Mouse (Mus musculus): ENCODE data around the gene Olfr518. TPM values are rescaled to one million over a fixed set of nuclear protein-coding genes. Genes with fewer than 3 reads are reported as not detected.
A peak's percentile ranks its signal among the peaks of the same experiment; 100 is the strongest.

Olfr518 gene
- not detected in 2 replicates for polyA plus RNA-seq (2014; fragmentation: Nextera tagmentation; extraction: Ambion mirVana)

DNA sequence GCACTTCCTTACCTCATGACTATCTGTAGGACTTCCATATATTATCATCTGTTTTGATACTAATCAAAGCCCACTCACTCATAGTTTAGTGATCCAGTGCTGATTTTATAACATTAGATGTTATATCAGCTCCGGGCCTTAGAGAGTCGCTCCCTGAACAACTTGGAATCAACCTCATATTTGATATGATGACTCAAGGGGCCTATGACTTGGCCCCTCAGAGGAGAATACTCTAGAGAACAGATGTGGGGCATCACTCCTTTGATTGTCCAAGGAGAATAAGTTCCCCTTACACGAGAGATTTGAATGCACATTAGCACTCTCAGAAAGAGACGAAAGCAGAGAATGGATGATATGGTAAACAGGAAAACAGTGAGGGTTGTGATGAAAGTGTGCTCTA lies at the start of gene Olfr518:
TSS of gene Olfr518 (minus strand) at position 101 of the 400 bp plus-strand sequence.
- no peak within 1 kb of the TSS for H3K9ac ChIP-seq (ENCODE audit: low read depth, low read length)
- WGBS (ENCODE audit: insufficient replicate concordance) = 74% methylated on average over 4 of the region's 4 CpGs
- no peaks in the 10 kb centered on the region for H3K27me3 ChIP-seq (ENCODE audit: control insufficient read depth, insufficient read depth, low read length)
- no peaks in the 10 kb centered on the region for H3K4me1 ChIP-seq (ENCODE audit: control insufficient read depth, insufficient read depth, low read length)
- H3K4me3 ChIP-seq (ENCODE audit: low read depth, low read length) = no peak within 1 kb of the TSS
- no peaks in the 10 kb centered on the region for H3K9me3 ChIP-seq (replicated peaks; ENCODE audit: control insufficient read depth, low read length)
- no peak for ATAC-seq (replicated peaks; ENCODE audit: insufficient number of reproducible peaks, low FRiP score, low TSS enrichment)
- H3K36me3 ChIP-seq (ENCODE audit: control insufficient read depth, insufficient read depth, low read length) = no peaks in the 10 kb centered on the region
- no peak within 1 kb of the TSS for H3K27ac ChIP-seq (ENCODE audit: low read depth, low read length)
- no peak within 1 kb of the TSS for H3K4me2 ChIP-seq

DNA sequence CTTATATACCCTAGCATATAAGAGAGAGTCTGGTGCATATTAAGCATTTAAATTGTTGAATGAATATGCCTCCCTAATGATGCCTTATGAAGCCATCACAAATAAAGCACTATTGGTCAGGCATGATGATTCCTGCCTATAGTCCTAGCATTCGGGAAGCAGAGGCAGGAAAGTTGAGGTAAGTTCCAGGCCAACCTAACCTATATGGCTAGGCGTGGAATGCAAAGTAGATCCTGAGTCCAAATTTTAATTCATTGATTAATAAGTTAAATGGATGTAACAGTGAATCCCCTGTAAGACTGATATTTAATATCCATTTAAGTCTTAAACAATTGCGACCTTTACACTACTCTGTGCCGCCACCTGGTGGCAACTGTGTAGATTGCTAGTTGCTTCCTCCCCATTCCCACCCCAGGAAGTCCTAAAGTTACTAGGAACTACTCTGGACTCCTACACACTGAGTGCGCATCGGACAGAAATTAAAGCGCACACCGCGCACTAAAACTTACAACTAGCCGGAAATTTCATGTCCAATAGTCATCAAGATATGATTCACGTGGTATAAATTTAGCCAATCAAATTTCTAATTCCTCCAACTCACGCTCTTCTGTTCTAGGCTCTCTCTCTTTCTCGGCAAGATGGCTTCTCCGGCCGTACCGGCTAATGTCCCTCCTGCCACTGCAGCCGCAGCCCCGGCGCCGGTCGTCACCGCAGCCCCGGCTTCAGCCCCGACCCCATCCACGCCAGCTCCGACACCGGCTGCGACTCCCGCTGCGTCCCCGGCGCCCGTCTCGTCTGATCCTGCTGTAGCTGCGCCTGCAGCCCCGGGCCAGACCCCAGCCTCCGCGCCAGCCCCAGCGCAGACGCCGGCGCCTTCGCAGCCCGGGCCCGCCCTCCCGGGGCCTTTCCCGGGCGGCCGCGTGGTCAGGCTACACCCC lies 49.3 kb upstream of the Olfr518 start, which contains the start of gene Eif3f:
TSS of gene Eif3f (plus strand) at position 624 of the 938 bp plus-strand sequence.
- Histone ChIP-seq H3K4me2 (peak within 1 kb of the TSS; percentile 92), H3K9me3 (replicated peaks; ENCODE audit: control insufficient read depth, low read length) (no peaks in the 10 kb centered on the region), H3K27ac (ENCODE audit: low read depth, low read length) (peak within 1 kb of the TSS; percentile 64), H3K36me3 (ENCODE audit: control insufficient read depth, insufficient read depth, low read length) (peaks cover 18% of the 10 kb centered on the region), H3K4me1 (ENCODE audit: control insufficient read depth, insufficient read depth, low read length) (peaks cover 8% of the 10 kb centered on the region), H3K4me3 (ENCODE audit: low read depth, low read length) (peak within 1 kb of the TSS; percentile 80), H3K27me3 (ENCODE audit: control insufficient read depth, insufficient read depth, low read length) (no peaks in the 10 kb centered on the region), H3K9ac (ENCODE audit: low read depth, low read length) (peak within 1 kb of the TSS; percentile 94)
- WGBS (ENCODE audit: insufficient replicate concordance) = 2% methylated on average over 50 of the region's 50 CpGs
- ATAC-seq (replicated peaks; ENCODE audit: insufficient number of reproducible peaks, low FRiP score, low TSS enrichment) = peak; percentile 96

DNA sequence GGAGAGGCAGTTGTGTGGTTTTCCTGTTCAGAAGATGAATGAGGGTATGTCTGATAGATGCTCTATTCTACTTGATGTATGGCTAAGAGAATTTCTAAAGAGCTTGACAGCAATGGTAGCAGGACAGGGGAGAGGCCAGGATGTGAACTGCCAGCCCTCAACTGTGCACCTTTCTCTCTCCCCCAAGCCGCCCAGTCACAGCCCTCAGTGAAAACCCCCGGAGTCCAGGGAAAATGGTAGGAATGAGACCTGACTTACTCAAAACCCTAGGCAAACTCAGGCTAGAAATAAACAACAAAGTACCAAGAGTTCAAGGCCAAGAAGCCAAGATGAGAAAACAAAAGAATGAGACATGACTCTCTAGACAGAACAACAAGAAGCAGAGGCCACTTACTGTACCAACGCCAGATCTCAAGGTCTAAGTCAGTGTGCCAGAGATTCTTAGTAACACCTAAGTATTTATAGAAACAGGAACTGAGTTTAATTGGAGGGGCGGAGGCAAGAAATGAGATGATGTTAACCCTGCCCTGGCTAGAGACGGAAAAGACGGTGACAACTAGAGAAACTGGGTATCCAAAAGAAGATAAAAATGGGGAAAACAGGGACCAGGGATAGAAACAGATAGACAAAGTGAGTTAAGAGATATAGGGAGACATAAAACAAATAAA lies 45.1 kb upstream of the Olfr518 start, which contains the start of gene Nlrp10:
TSS of gene Nlrp10 (minus strand) at position 453 of the 668 bp plus-strand sequence.
- ATAC-seq (replicated peaks; ENCODE audit: insufficient number of reproducible peaks, low FRiP score, low TSS enrichment) = no peak
- WGBS (ENCODE audit: insufficient replicate concordance) = 46% methylated on average over 6 of the region's 6 CpGs
- Histone ChIP-seq H3K27ac (ENCODE audit: low read depth, low read length) (no peak within 1 kb of the TSS), H3K4me3 (ENCODE audit: low read depth, low read length) (peak within 1 kb of the TSS; percentile 21; the same call in 1 of the 2 replicates), H3K27me3 (ENCODE audit: control insufficient read depth, insufficient read depth, low read length) (no peaks in the 10 kb centered on the region), H3K9me3 (replicated peaks; ENCODE audit: control insufficient read depth, low read length) (no peaks in the 10 kb centered on the region), H3K4me2 (peak within 1 kb of the TSS; percentile 47), H3K9ac (ENCODE audit: low read depth, low read length) (no peak within 1 kb of the TSS), H3K36me3 (ENCODE audit: control insufficient read depth, insufficient read depth, low read length) (no peaks in the 10 kb centered on the region), H3K4me1 (ENCODE audit: control insufficient read depth, insufficient read depth, low read length) (no peaks in the 10 kb centered on the region; the same call in 1 of the 2 replicates)

DNA sequence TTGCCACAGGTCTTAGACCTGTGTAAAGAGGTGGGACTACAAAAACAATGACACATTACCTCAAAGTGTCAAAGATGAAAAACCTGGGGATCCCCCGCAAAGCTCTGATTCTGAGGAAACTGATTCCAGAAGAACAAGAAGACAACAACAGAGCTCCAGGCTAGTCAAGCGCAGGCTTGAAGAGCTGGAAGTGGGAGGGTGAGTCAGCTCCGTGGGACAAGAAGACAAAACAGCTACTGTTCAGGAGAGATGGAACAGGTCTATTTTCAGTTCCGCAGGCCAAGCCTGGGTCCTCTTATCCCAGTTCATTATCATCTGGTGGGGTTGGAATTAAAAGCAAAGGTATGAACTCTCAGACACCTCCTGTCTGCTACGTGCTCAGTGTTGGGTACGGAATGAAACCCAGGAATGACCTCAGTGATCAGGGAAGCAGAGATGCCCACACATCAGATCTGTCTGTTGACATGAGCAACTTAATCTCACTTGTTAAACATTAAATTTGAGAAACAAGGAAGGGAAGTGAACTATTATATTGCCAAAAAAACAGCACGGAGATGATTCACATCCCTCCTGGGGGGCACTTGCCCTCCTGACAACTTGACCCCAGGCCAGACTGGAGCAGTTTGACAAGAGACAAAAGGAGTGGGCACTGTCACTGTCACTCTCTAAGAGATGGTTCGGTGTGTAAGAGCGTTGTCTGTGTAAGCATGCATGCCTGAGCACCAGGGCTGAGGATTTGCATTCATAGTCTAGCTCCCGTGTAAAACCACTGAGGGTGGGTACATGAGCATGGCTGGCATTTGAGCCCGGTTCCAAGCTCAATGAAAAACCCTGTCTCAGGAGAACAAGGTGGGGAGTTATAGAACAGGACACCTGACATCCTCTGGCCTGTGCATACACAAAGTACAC lies 43.7 kb upstream of the Olfr518 start:
- 68% methylated on average over 11 of the region's 11 CpGs for WGBS (ENCODE audit: insufficient replicate concordance)
- no peaks in the 10 kb centered on the region for H3K4me1 ChIP-seq (ENCODE audit: control insufficient read depth, insufficient read depth, low read length)
- no peaks in the 10 kb centered on the region for H3K9me3 ChIP-seq (replicated peaks; ENCODE audit: control insufficient read depth, low read length)
- no peaks in the 10 kb centered on the region for H3K36me3 ChIP-seq (ENCODE audit: control insufficient read depth, insufficient read depth, low read length)
- ATAC-seq (replicated peaks; ENCODE audit: insufficient number of reproducible peaks, low FRiP score, low TSS enrichment) = no peak
- H3K27me3 ChIP-seq (ENCODE audit: control insufficient read depth, insufficient read depth, low read length) = no peaks in the 10 kb centered on the region
- H3K9ac ChIP-seq (ENCODE audit: low read depth, low read length) = no peak overlapping the region
- no peak overlapping the region for H3K4me3 ChIP-seq (ENCODE audit: low read depth, low read length)
- H3K27ac ChIP-seq (ENCODE audit: low read depth, low read length) = no peak overlapping the region
- no peak overlapping the region; the same call in 1 of the 2 replicates for H3K4me2 ChIP-seq

DNA sequence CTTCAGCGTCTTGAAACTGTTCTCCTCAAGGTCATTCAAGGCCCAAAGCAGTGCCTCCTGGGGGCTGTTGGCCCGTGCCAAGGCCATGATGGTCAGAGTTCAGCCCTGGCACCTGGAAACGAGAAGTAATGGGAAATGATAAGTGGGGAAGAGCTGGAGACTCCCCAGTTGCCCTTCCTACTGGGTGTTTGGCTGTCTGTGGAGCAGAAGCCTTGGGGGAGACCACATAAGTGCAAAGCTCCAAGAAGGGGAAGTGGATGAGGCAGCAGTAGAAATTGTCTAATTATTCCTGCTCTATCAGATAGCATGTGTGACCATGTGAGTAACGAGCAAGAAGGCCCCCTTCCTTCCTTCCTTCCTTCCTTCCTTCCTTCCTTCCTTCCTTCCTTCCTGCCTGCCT lies 42.2 kb upstream of the Olfr518 start:
- no peaks in the 10 kb centered on the region for H3K4me1 ChIP-seq (ENCODE audit: control insufficient read depth, insufficient read depth, low read length)
- H3K9me3 ChIP-seq (replicated peaks; ENCODE audit: control insufficient read depth, low read length) = no peaks in the 10 kb centered on the region
- H3K36me3 ChIP-seq (ENCODE audit: control insufficient read depth, insufficient read depth, low read length) = no peaks in the 10 kb centered on the region
- no peak overlapping the region for H3K9ac ChIP-seq (ENCODE audit: low read depth, low read length)
- 54% methylated on average over 4 of the region's 4 CpGs for WGBS (ENCODE audit: insufficient replicate concordance)
- H3K4me3 ChIP-seq (ENCODE audit: low read depth, low read length) = no peak overlapping the region
- ATAC-seq (replicated peaks; ENCODE audit: insufficient number of reproducible peaks, low FRiP score, low TSS enrichment) = no peak
- H3K27ac ChIP-seq (ENCODE audit: low read depth, low read length) = no peak overlapping the region
- no peaks in the 10 kb centered on the region for H3K27me3 ChIP-seq (ENCODE audit: control insufficient read depth, insufficient read depth, low read length)
- no peak overlapping the region for H3K4me2 ChIP-seq

DNA sequence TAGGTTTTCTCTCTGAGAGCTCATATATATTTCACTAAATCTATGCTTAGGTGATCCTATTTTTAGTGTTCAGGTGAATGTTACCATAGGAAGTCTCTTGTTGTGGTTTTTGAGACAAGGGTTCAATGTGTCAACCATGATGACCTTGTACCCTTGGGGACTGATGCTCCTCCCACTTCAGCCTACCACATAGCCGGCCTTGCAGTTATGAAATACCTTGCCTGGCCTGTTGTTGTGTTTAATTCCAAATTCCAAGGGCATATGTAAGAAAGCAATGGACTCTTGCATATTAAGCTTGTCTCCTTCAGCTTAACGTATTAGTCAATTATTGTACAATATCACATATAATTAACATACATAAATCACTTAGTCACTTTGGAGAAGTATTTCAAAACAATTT lies 19.2 kb upstream of the Olfr518 start:
- 77% methylated on average over 2 of the region's 2 CpGs for WGBS (ENCODE audit: insufficient replicate concordance)
- Histone ChIP-seq H3K36me3 (ENCODE audit: control insufficient read depth, insufficient read depth, low read length) (no peaks in the 10 kb centered on the region), H3K4me1 (ENCODE audit: control insufficient read depth, insufficient read depth, low read length) (no peaks in the 10 kb centered on the region)

DNA sequence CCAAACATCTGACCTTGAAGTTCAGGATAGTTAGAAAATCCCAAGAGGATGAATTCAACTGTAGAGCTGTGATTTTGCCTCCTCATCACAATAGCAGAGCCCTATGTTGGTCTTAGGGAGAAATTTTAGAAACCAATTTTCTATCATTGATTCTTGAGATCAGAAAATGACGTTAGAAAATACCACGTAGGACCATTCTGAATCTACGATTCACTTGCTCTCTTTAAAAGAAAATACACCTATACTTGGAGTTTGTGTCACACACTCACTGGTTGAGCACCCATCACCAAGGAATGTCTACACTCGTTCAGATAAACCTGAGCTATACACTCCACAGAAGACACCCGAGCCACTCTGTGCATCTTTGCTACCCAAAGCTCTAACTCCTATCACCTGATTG lies 9.5 kb upstream of the Olfr518 start, which contains the start of gene Olfr519:
TSS of gene Olfr519 (minus strand) at position 101 of the 400 bp plus-strand sequence.
- Histone ChIP-seq H3K27ac (ENCODE audit: low read depth, low read length) (no peak within 1 kb of the TSS), H3K4me2 (no peak within 1 kb of the TSS), H3K36me3 (ENCODE audit: control insufficient read depth, insufficient read depth, low read length) (no peaks in the 10 kb centered on the region), H3K9ac (ENCODE audit: low read depth, low read length) (no peak within 1 kb of the TSS), H3K27me3 (ENCODE audit: control insufficient read depth, insufficient read depth, low read length) (no peaks in the 10 kb centered on the region), H3K9me3 (replicated peaks; ENCODE audit: control insufficient read depth, low read length) (no peaks in the 10 kb centered on the region), H3K4me1 (ENCODE audit: control insufficient read depth, insufficient read depth, low read length) (no peaks in the 10 kb centered on the region), H3K4me3 (ENCODE audit: low read depth, low read length) (no peak within 1 kb of the TSS)
- no peak for ATAC-seq (replicated peaks; ENCODE audit: insufficient number of reproducible peaks, low FRiP score, low TSS enrichment)
- WGBS (ENCODE audit: insufficient replicate concordance) = 77% methylated on average over 5 of the region's 5 CpGs

More for the DNA sequence above, 19.2 kb upstream of the Olfr518 start:
- H3K4me2 ChIP-seq = no peak overlapping the region
- no peak overlapping the region for H3K9ac ChIP-seq (ENCODE audit: low read depth, low read length)
- H3K27me3 ChIP-seq (ENCODE audit: control insufficient read depth, insufficient read depth, low read length) = no peaks in the 10 kb centered on the region
- ATAC-seq (replicated peaks; ENCODE audit: insufficient number of reproducible peaks, low FRiP score, low TSS enrichment) = no peak
- no peak overlapping the region for H3K27ac ChIP-seq (ENCODE audit: low read depth, low read length)
- no peak overlapping the region for H3K4me3 ChIP-seq (ENCODE audit: low read depth, low read length)
- no peaks in the 10 kb centered on the region for H3K9me3 ChIP-seq (replicated peaks; ENCODE audit: control insufficient read depth, low read length)

DNA sequence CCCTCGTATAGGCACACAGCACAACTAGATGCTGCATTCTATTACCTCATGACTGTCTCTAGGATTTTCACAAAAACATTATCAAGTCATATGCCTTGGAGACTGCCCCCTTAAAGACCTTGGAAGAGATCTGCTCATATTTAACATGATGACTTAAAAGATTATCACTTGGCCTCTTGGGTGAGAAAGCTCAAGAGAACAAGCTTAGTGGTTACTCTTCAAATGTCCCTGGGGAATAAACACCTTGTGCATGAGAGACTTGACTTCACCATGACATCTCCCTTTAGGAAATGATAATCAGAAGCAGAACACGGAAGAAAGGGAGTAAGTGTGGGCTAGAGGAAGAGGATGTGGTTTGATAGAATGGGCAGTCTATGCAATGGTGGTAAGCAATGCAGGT lies 12.5 kb downstream of the Olfr518 start, which contains the start of gene Olfr517:
TSS of gene Olfr517 (minus strand) at position 101 of the 400 bp plus-strand sequence.
- Histone ChIP-seq H3K9ac (ENCODE audit: low read depth, low read length) (no peak within 1 kb of the TSS), H3K4me3 (ENCODE audit: low read depth, low read length) (no peak within 1 kb of the TSS), H3K4me2 (no peak within 1 kb of the TSS), H3K36me3 (ENCODE audit: control insufficient read depth, insufficient read depth, low read length) (no peaks in the 10 kb centered on the region), H3K4me1 (ENCODE audit: control insufficient read depth, insufficient read depth, low read length) (no peaks in the 10 kb centered on the region), H3K27me3 (ENCODE audit: control insufficient read depth, insufficient read depth, low read length) (no peaks in the 10 kb centered on the region), H3K9me3 (replicated peaks; ENCODE audit: control insufficient read depth, low read length) (no peaks in the 10 kb centered on the region), H3K27ac (ENCODE audit: low read depth, low read length) (no peak within 1 kb of the TSS)
- no peak for ATAC-seq (replicated peaks; ENCODE audit: insufficient number of reproducible peaks, low FRiP score, low TSS enrichment)
- 73% methylated on average over 2 of the region's 2 CpGs for WGBS (ENCODE audit: insufficient replicate concordance)
